Mouse (Mus musculus): ENCODE measurements around the gene Glud1. TPM values are rescaled to one million over a fixed set of nuclear protein-coding genes. Genes with fewer than 3 reads are reported as not detected.

The Glud1 gene
- total and polyA plus RNA-seq, 3 experiments: 45.9 to 109 (median 92.0) TPM

GRCm38 (mm10) chr14:34365147-34365507 is 54.6 kb downstream of the Glud1 start:
- no peaks in the 10 kb centered on the region for H3K36me3 ChIP-seq (replicated peaks)
- H3K27me3 ChIP-seq (ENCODE audit: insufficient read depth, low read length): peaks cover 17% of the 10 kb centered on the region
- H3K4me1 ChIP-seq (ENCODE audit: insufficient read depth, low read depth, low read length): peaks cover 12% of the 10 kb centered on the region
- no peak overlapping the region for H3K4me3 ChIP-seq (ENCODE audit: low read depth, low read length)
- ATAC-seq (ENCODE audit: extremely low read depth, insufficient number of reproducible peaks, low FRiP score, poor library complexity, severe bottlenecking) (no peak), DNase-seq (ENCODE audit: low spot score) (no peak)
- H3K9me3 ChIP-seq (replicated peaks): peaks cover 5% of the 10 kb centered on the region
- TF ChIP-seq GATA2 (IDR thresholded peaks at IDR 0.05; ENCODE audit: borderline replicate concordance, low read depth, low read length): no peak
- no peak for TF ChIP-seq POLR2AphosphoS5 (IDR thresholded peaks at IDR 0.05; ENCODE audit: insufficient replicate concordance, low read depth, low read length)
- TF ChIP-seq TAL1 (conservative IDR thresholded peaks at IDR 0.05; ENCODE audit: low read depth, low read length): no peak
- no peak for TF ChIP-seq CTCF (IDR thresholded peaks at IDR 0.05; ENCODE audit: low read depth, low read length)
- TF ChIP-seq GATA1 (IDR thresholded peaks at IDR 0.05; ENCODE audit: borderline replicate concordance, low read length): no peak

GRCm38 (mm10) chr14:34370203-34370602 is 59.7 kb downstream of the Glud1 start:
- ATAC-seq (ENCODE audit: extremely low read depth, insufficient number of reproducible peaks, low FRiP score, poor library complexity, severe bottlenecking) (no peak), DNase-seq (ENCODE audit: low spot score) (no peak)
- Histone ChIP-seq H3K36me3 (replicated peaks) (no peaks in the 10 kb centered on the region), H3K4me1 (ENCODE audit: insufficient read depth, low read depth, low read length) (peaks cover 6% of the 10 kb centered on the region; the same call in 1 of the 2 replicates), H3K9me3 (replicated peaks) (peaks cover 4% of the 10 kb centered on the region), H3K4me3 (ENCODE audit: low read depth, low read length) (no peak overlapping the region), H3K27me3 (ENCODE audit: insufficient read depth, low read length) (peaks cover 13% of the 10 kb centered on the region)
- TF ChIP-seq CTCF (IDR thresholded peaks at IDR 0.05; ENCODE audit: low read depth, low read length) (no peak), POLR2AphosphoS5 (IDR thresholded peaks at IDR 0.05; ENCODE audit: insufficient replicate concordance, low read depth, low read length) (no peak), TAL1 (conservative IDR thresholded peaks at IDR 0.05; ENCODE audit: low read depth, low read length) (no peak), GATA1 (IDR thresholded peaks at IDR 0.05; ENCODE audit: borderline replicate concordance, low read length) (no peak), GATA2 (IDR thresholded peaks at IDR 0.05; ENCODE audit: borderline replicate concordance, low read depth, low read length) (no peak)

DNA sequence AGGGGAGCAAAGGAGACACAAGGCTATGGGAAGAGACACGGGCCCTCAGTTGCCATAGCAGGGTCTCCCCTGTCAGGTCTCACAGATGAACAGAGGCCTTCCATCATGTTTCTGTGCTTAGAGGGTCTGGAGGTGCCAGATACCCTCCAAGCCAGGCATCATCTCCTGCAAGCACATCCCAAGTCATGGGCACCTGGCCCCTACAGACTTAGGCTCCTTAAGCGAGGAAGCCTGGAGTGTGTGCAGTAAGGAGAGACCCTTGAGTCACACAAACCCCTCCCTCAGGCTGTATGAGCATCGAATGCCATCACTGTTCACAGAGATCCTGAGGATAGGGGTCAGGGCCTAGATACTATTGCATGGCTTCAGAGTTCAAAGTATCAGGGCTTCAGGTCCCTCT is 60.4 kb downstream of the Glud1 start:
- no peaks in the 10 kb centered on the region for H3K36me3 ChIP-seq (replicated peaks)
- no peak for TF ChIP-seq POLR2AphosphoS5 (IDR thresholded peaks at IDR 0.05; ENCODE audit: insufficient replicate concordance, low read depth, low read length)
- TF ChIP-seq TAL1 (conservative IDR thresholded peaks at IDR 0.05; ENCODE audit: low read depth, low read length): no peak
- TF ChIP-seq CTCF (IDR thresholded peaks at IDR 0.05; ENCODE audit: low read depth, low read length): no peak
- no peak for TF ChIP-seq GATA1 (IDR thresholded peaks at IDR 0.05; ENCODE audit: borderline replicate concordance, low read length)
- no peak for TF ChIP-seq GATA2 (IDR thresholded peaks at IDR 0.05; ENCODE audit: borderline replicate concordance, low read depth, low read length)
- DNase-seq (ENCODE audit: low spot score) (no peak), ATAC-seq (ENCODE audit: extremely low read depth, insufficient number of reproducible peaks, low FRiP score, poor library complexity, severe bottlenecking) (no peak)
- no peak overlapping the region for H3K4me3 ChIP-seq (ENCODE audit: low read depth, low read length)
- H3K9me3 ChIP-seq (replicated peaks): no peaks in the 10 kb centered on the region
- peaks cover 6% of the 10 kb centered on the region; the same call in 1 of the 2 replicates for H3K4me1 ChIP-seq (ENCODE audit: insufficient read depth, low read depth, low read length)
- H3K27me3 ChIP-seq (ENCODE audit: insufficient read depth, low read length): peaks cover 13% of the 10 kb centered on the region

GRCm38 (mm10) chr14:34371763-34372162 is 61.2 kb downstream of the Glud1 start:
- H3K27me3 ChIP-seq (ENCODE audit: insufficient read depth, low read length): peaks cover 13% of the 10 kb centered on the region
- no peaks in the 10 kb centered on the region for H3K36me3 ChIP-seq (replicated peaks)
- peaks cover 6% of the 10 kb centered on the region; the same call in 1 of the 2 replicates for H3K4me1 ChIP-seq (ENCODE audit: insufficient read depth, low read depth, low read length)
- no peak overlapping the region for H3K4me3 ChIP-seq (ENCODE audit: low read depth, low read length)
- DNase-seq (ENCODE audit: low spot score) (no peak), ATAC-seq (ENCODE audit: extremely low read depth, insufficient number of reproducible peaks, low FRiP score, poor library complexity, severe bottlenecking) (no peak)
- H3K9me3 ChIP-seq (replicated peaks): no peaks in the 10 kb centered on the region
- no peak for TF ChIP-seq TAL1 (conservative IDR thresholded peaks at IDR 0.05; ENCODE audit: low read depth, low read length)

DNA sequence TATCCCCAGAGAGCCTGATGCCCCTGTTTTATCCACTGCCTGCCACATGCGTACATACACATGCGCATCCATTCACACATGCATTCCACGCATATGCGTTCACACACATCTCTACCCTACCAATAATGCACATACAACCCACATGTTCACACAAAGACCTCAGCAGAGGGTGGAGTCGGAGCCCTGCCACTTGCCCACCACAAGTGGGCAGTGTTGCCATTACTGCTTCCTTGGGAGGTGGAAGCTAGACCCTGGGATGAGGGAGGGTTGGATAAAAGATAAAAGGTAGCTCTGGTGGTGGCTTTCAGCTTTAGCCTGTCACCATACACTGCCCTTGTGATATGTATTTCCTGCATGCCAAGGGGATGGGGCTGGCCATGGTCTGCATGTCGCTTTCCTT is 62.1 kb downstream of the Glud1 start:
- Histone ChIP-seq H3K4me3 (ENCODE audit: low read depth, low read length) (no peak overlapping the region), H3K4me1 (ENCODE audit: insufficient read depth, low read depth, low read length) (peaks cover 6% of the 10 kb centered on the region; the same call in 1 of the 2 replicates), H3K27me3 (ENCODE audit: insufficient read depth, low read length) (peaks cover 13% of the 10 kb centered on the region), H3K36me3 (replicated peaks) (no peaks in the 10 kb centered on the region), H3K9me3 (replicated peaks) (no peaks in the 10 kb centered on the region)
- DNase-seq (ENCODE audit: low spot score) (no peak), ATAC-seq (ENCODE audit: extremely low read depth, insufficient number of reproducible peaks, low FRiP score, poor library complexity, severe bottlenecking) (no peak)
- TF ChIP-seq GATA2 (IDR thresholded peaks at IDR 0.05; ENCODE audit: borderline replicate concordance, low read depth, low read length) (no peak), GATA1 (IDR thresholded peaks at IDR 0.05; ENCODE audit: borderline replicate concordance, low read length) (no peak), TAL1 (conservative IDR thresholded peaks at IDR 0.05; ENCODE audit: low read depth, low read length) (no peak), CTCF (IDR thresholded peaks at IDR 0.05; ENCODE audit: low read depth, low read length) (no peak), POLR2AphosphoS5 (IDR thresholded peaks at IDR 0.05; ENCODE audit: insufficient replicate concordance, low read depth, low read length) (no peak)

GRCm38 (mm10) chr14:34373581-34373980 is 63.1 kb downstream of the Glud1 start:
- TF ChIP-seq GATA2 (IDR thresholded peaks at IDR 0.05; ENCODE audit: borderline replicate concordance, low read depth, low read length) (no peak), CTCF (IDR thresholded peaks at IDR 0.05; ENCODE audit: low read depth, low read length) (no peak)
- Histone ChIP-seq H3K4me1 (ENCODE audit: insufficient read depth, low read depth, low read length) (peaks cover 8% of the 10 kb centered on the region; the same call in 1 of the 2 replicates), H3K4me3 (ENCODE audit: low read depth, low read length) (no peak overlapping the region), H3K9me3 (replicated peaks) (no peaks in the 10 kb centered on the region), H3K36me3 (replicated peaks) (no peaks in the 10 kb centered on the region), H3K27me3 (ENCODE audit: insufficient read depth, low read length) (peaks cover 13% of the 10 kb centered on the region)
- ATAC-seq (ENCODE audit: extremely low read depth, insufficient number of reproducible peaks, low FRiP score, poor library complexity, severe bottlenecking) (0 out of 2 replicates have a peak, but pooled peaks have one; percentile 22), DNase-seq (ENCODE audit: low spot score) (no peak)

GRCm38 (mm10) chr14:34374577-34374976 is 64.0 kb downstream of the Glud1 start, which contains the start of gene Sncg:
Sncg (minus strand) TSS chr14:34374789.
- no peak for ATAC-seq (ENCODE audit: extremely low read depth, insufficient number of reproducible peaks, low FRiP score, poor library complexity, severe bottlenecking)
- Histone ChIP-seq H3K4me1 (ENCODE audit: insufficient read depth, low read depth, low read length) (peaks cover 13% of the 10 kb centered on the region), H3K27me3 (ENCODE audit: insufficient read depth, low read length) (peaks cover 11% of the 10 kb centered on the region), H3K4me3 (ENCODE audit: low read depth, low read length) (no peak within 1 kb of the TSS), H3K9me3 (replicated peaks) (no peaks in the 10 kb centered on the region), H3K36me3 (replicated peaks) (no peaks in the 10 kb centered on the region)
- TF ChIP-seq TAL1 (conservative IDR thresholded peaks at IDR 0.05; ENCODE audit: low read depth, low read length) (no peak), GATA1 (IDR thresholded peaks at IDR 0.05; ENCODE audit: borderline replicate concordance, low read length) (no peak), POLR2AphosphoS5 (IDR thresholded peaks at IDR 0.05; ENCODE audit: insufficient replicate concordance, low read depth, low read length) (no peak), GATA2 (IDR thresholded peaks at IDR 0.05; ENCODE audit: borderline replicate concordance, low read depth, low read length) (no peak), CTCF (IDR thresholded peaks at IDR 0.05; ENCODE audit: low read depth, low read length) (no peak)
- DNase-seq (ENCODE audit: low spot score): no peak

Measured in G1E (cell line).